Mouse (Mus musculus): ENCODE measurements around the gene Dgcr6. TPM values are rescaled to one million over a fixed set of nuclear protein-coding genes. Genes with fewer than 3 reads are reported as not detected.
A peak's percentile ranks its signal among the peaks of the same experiment; 100 is the strongest.

The Dgcr6 gene
- polyA plus RNA-seq, 1 experiment from 2014 or later, result 85.8 TPM

DNA sequence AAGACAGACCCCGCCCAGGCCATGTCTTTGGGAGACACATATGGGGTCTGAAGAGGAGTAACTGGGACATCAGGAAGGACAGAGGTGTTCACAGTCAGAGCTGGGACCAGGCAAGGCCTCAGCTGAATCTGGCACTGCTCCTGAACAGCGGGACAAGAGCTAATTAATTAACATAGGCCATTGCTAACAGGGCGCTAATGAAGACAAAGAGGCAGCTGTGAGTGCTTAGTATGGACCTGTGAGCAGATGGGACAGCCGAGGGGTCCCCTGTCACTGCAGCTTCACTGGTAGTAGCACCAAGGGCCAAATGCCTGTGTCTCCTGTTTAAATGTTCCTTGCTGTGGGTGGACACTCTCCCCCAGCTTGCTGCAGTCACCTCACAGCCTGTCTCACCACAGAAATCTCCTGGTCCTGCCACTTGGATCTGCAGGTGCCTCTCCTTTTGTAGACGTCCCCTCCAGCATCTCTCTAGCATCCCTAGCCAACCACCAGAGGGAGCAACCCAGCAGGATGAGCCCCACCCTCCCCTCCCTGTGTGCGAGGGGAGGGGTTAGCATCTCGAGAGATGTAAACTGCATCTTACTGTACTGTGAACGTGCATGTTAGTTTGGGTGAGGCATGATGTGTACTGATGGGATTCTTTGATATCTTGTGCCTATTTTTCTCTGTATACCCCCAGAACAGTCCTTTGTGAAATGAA is 66.5 kb downstream of the Dgcr6 start:
- no peaks in the 10 kb centered on the region for H3K36me3 ChIP-seq (ENCODE audit: control insufficient read depth, insufficient read depth, low read length)
- H3K27me3 ChIP-seq (replicated peaks; ENCODE audit: control insufficient read depth, insufficient read depth, low read length), result no peaks in the 10 kb centered on the region
- H3K4me3 ChIP-seq (ENCODE audit: low read depth, low read length), result no peak overlapping the region
- 25% methylated on average over 8 of the region's 8 CpGs for WGBS
- no peak for ATAC-seq (replicated peaks; ENCODE audit: low FRiP score, low TSS enrichment, low read depth)
- no peaks in the 10 kb centered on the region for H3K9me3 ChIP-seq (ENCODE audit: control insufficient read depth, low read length)
- no peak overlapping the region for H3K4me2 ChIP-seq (ENCODE audit: low read length)
- DNase-seq (ENCODE audit: low spot score), result peak; percentile 73
- no peak overlapping the region for H3K27ac ChIP-seq (ENCODE audit: low read depth)
- H3K9ac ChIP-seq (ENCODE audit: low read length), result no peak overlapping the region
- H3K4me1 ChIP-seq (replicated peaks; ENCODE audit: control insufficient read depth, insufficient read depth, low read length), result no peaks in the 10 kb centered on the region

Other genes with a start within 250 kb of the Dgcr6 start
- gene B830017H08Rik, start 219.7 kb upstream of the Dgcr6 start, polyA plus RNA-seq (2014; fragmentation: Nextera tagmentation; extraction: Ambion mirVana), result 0.13 TPM in 1 of 2 replicates, not detected in the other
- 2.4 and 2.7 TPM in 2 replicates for gene Car15, start 214.5 kb upstream of the Dgcr6 start, polyA plus RNA-seq (2014; fragmentation: Nextera tagmentation; extraction: Ambion mirVana)
- gene Gm20518, start 161.2 kb upstream of the Dgcr6 start, polyA plus RNA-seq (2014; fragmentation: Nextera tagmentation; extraction: Ambion mirVana), result 0.20 and 0.37 TPM in 2 replicates
- gene Tssk1, start 158.6 kb upstream of the Dgcr6 start, polyA plus RNA-seq (2014; fragmentation: Nextera tagmentation; extraction: Ambion mirVana), result not detected in 2 replicates
- gene Dgcr2, start 154.3 kb upstream of the Dgcr6 start, polyA plus RNA-seq (2014; fragmentation: Nextera tagmentation; extraction: Ambion mirVana), result 82.5 and 83.3 TPM in 2 replicates
- not detected in 2 replicates for gene Tssk2, start 154.2 kb upstream of the Dgcr6 start, polyA plus RNA-seq (2014; fragmentation: Nextera tagmentation; extraction: Ambion mirVana)
- gene Ess2, start 141.5 kb upstream of the Dgcr6 start, polyA plus RNA-seq (2014; fragmentation: Nextera tagmentation; extraction: Ambion mirVana), result 29.4 and 42.8 TPM in 2 replicates
- not detected in 2 replicates for gene Gsc2, start 137.8 kb upstream of the Dgcr6 start, polyA plus RNA-seq (2014; fragmentation: Nextera tagmentation; extraction: Ambion mirVana)
- 130 and 142 TPM in 2 replicates for gene Slc25a1, start 124.6 kb upstream of the Dgcr6 start, polyA plus RNA-seq (2014; fragmentation: Nextera tagmentation; extraction: Ambion mirVana)
- gene Vpreb2, start 72.4 kb upstream of the Dgcr6 start, polyA plus RNA-seq (2014; fragmentation: Nextera tagmentation; extraction: Ambion mirVana), result not detected in 2 replicates
- 16.5 and 18.2 TPM in 2 replicates for gene Prodh, start 37.3 kb downstream of the Dgcr6 start, polyA plus RNA-seq (2014; fragmentation: Nextera tagmentation; extraction: Ambion mirVana)
- gene Rtn4r, start 74.8 kb downstream of the Dgcr6 start, polyA plus RNA-seq (2014; fragmentation: Nextera tagmentation; extraction: Ambion mirVana), result 3.3 and 5.3 TPM in 2 replicates
- gene Ccdc188, start 165.0 kb downstream of the Dgcr6 start, polyA plus RNA-seq (2014; fragmentation: Nextera tagmentation; extraction: Ambion mirVana), result not detected in 2 replicates
- gene Zdhhc8, start 182.3 kb downstream of the Dgcr6 start, polyA plus RNA-seq (2014; fragmentation: Nextera tagmentation; extraction: Ambion mirVana), result 11.5 and 15.1 TPM in 2 replicates
- gene Trmt2a, start 195.8 kb downstream of the Dgcr6 start, polyA plus RNA-seq (2014; fragmentation: Nextera tagmentation; extraction: Ambion mirVana), result 110 and 117 TPM in 2 replicates
- 725 and 734 TPM in 2 replicates for gene Ranbp1, start 195.9 kb downstream of the Dgcr6 start, polyA plus RNA-seq (2014; fragmentation: Nextera tagmentation; extraction: Ambion mirVana)
- 4.4 TPM in 1 of 2 replicates, not detected in the other for gene Gm49776, start 205.5 kb downstream of the Dgcr6 start, polyA plus RNA-seq (2014; fragmentation: Nextera tagmentation; extraction: Ambion mirVana)
- 37.5 and 39.4 TPM in 2 replicates for gene Dgcr8, start 236.4 kb downstream of the Dgcr6 start, polyA plus RNA-seq (2014; fragmentation: Nextera tagmentation; extraction: Ambion mirVana)

Data from intestine, embryonic 14.5 days (tissue).